Mouse (Mus musculus): ENCODE data around the gene Sptbn4. TPM values are rescaled to one million over a fixed set of nuclear protein-coding genes. Genes with fewer than 3 reads are reported as not detected.

Gene Sptbn4
- polyA plus RNA-seq, 1 experiment, result 0.25 TPM

- TF ChIP-seq USF1 (IDR thresholded peaks at IDR 0.05; ENCODE audit: low read depth) (no peak), MYOG (IDR thresholded peaks at IDR 0.05; ENCODE audit: control insufficient read depth, extremely low read depth, insufficient read length) (no peak)
- H3K79me2 ChIP-seq (ENCODE audit: control insufficient read depth, insufficient read depth), result no peaks in the 10 kb centered on the region
- H3K27me3 ChIP-seq (ENCODE audit: control insufficient read depth, insufficient read depth, insufficient read length), result no peaks in the 10 kb centered on the region
- no peaks in the 10 kb centered on the region for H3K36me3 ChIP-seq (ENCODE audit: control insufficient read depth, insufficient read depth)
- H3ac ChIP-seq (ENCODE audit: control insufficient read depth, insufficient read length, low read depth), result no peak overlapping the region
- H3K79me3 ChIP-seq (ENCODE audit: low read depth), result no peaks in the 10 kb centered on the region
- no peak overlapping the region for H3K4me3 ChIP-seq (ENCODE audit: insufficient read depth, poor library complexity, severe bottlenecking)
Observed at GRCm38 (mm10) chr7:27307551-27307950, 139.9 kb downstream of the Sptbn4 start.

Other genes starting within 250 kb of the Sptbn4 start
- 5.7 TPM for gene Itpkc, start 219.0 kb downstream of the Sptbn4 start, polyA plus RNA-seq (2012; fragmentation: generic; extraction: Trizol)
- gene Coq8b, start 214.7 kb downstream of the Sptbn4 start, polyA plus RNA-seq (2012; fragmentation: generic; extraction: Trizol), result 9.3 TPM
- 11.7 TPM for gene Numbl, start 189.3 kb downstream of the Sptbn4 start, polyA plus RNA-seq (2012; fragmentation: generic; extraction: Trizol)
- 22.9 TPM for gene Ltbp4, start 110.0 kb downstream of the Sptbn4 start, polyA plus RNA-seq (2012; fragmentation: generic; extraction: Trizol)
- gene Shkbp1, start 91.7 kb downstream of the Sptbn4 start, polyA plus RNA-seq (2012; fragmentation: generic; extraction: Trizol), result 27.6 TPM
- gene Gm20479, start 90.3 kb downstream of the Sptbn4 start, polyA plus RNA-seq (2012; fragmentation: generic; extraction: Trizol), result not detected
- 78.4 TPM for gene Blvrb, start 292 bp upstream of the Sptbn4 start, polyA plus RNA-seq (2012; fragmentation: generic; extraction: Trizol)
- 12.5 TPM for gene Sertad3, start 26.1 kb upstream of the Sptbn4 start, polyA plus RNA-seq (2012; fragmentation: generic; extraction: Trizol)
- 87.3 TPM for gene Sertad1, start 39.2 kb upstream of the Sptbn4 start, polyA plus RNA-seq (2012; fragmentation: generic; extraction: Trizol)
- 5.3 TPM for gene Prx, start 51.6 kb upstream of the Sptbn4 start, polyA plus RNA-seq (2012; fragmentation: generic; extraction: Trizol)
- gene Hipk4, start 75.6 kb upstream of the Sptbn4 start, polyA plus RNA-seq (2012; fragmentation: generic; extraction: Trizol), result 0.70 TPM
- gene Pld3, start 105.5 kb upstream of the Sptbn4 start, polyA plus RNA-seq (2012; fragmentation: generic; extraction: Trizol), result 60.5 TPM
- gene 2310022A10Rik, start 105.5 kb upstream of the Sptbn4 start, polyA plus RNA-seq (2012; fragmentation: generic; extraction: Trizol), result 26.9 TPM
- 102 TPM for gene Akt2, start 143.9 kb upstream of the Sptbn4 start, polyA plus RNA-seq (2012; fragmentation: generic; extraction: Trizol)
- gene Ttc9b, start 206.2 kb upstream of the Sptbn4 start, polyA plus RNA-seq (2012; fragmentation: generic; extraction: Trizol), result 0.11 TPM
- gene Map3k10, start 226.9 kb upstream of the Sptbn4 start, polyA plus RNA-seq (2012; fragmentation: generic; extraction: Trizol), result 31.4 TPM
- gene Zfp607b, start 241.7 kb upstream of the Sptbn4 start, polyA plus RNA-seq (2012; fragmentation: generic; extraction: Trizol), result 0.75 TPM

Data from C2C12 (cell line).